Mouse (Mus musculus): ENCODE data around the gene Dnah12.
A peak's percentile ranks its signal among the peaks of the same experiment; 100 is the strongest.
"Not testable (repeated sequence)": the region's sequence is repeated elsewhere in the genome, so short reads cannot be mapped to it uniquely, and the experiment has no call there.

The Dnah12 gene

GRCm38 (mm10) chr14:26692974-26693373, at the start of gene Dnah12:
TSS of gene Dnah12 (plus strand) at chr14:26693274.
- no peak for DNase-seq (ENCODE audit: low spot score in 2 of 2)

DNA sequence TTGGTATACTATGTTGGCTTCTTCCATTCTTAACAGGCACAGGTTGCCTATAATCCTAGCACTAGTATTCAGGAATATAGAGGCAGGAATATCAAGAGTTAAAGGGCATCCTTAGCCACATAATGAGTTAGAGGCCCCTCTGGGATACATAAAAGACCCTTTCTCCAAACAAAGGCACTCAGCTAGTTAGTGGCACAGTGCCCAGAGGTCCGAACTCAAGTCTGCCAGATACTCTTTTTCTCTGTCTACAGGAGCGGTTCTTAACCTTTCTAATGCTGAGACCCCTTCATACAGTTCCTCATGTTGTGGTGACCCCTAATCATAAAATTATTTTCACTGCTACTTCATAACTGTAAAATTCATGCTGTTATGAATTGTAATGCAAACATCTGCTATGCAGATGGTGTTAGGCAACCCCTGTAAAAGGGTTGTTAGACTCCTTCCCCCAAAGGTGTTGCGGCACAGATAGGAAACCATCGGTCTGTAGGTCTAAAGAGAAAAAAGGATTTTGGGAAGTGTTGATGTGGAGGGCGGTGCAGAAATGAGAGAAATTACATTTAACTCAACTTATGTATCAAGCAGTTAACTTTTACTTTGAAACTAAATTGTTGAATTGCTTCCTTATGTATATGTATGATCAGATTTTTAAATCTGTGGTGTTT, 47.0 kb upstream of the Dnah12 start:
- DNase-seq (ENCODE audit: low spot score in 2 of 2): no peak

GRCm38 (mm10) chr14:26647811-26648210, 45.3 kb upstream of the Dnah12 start:
- no peak for DNase-seq (ENCODE audit: low spot score in 2 of 2)

DNA sequence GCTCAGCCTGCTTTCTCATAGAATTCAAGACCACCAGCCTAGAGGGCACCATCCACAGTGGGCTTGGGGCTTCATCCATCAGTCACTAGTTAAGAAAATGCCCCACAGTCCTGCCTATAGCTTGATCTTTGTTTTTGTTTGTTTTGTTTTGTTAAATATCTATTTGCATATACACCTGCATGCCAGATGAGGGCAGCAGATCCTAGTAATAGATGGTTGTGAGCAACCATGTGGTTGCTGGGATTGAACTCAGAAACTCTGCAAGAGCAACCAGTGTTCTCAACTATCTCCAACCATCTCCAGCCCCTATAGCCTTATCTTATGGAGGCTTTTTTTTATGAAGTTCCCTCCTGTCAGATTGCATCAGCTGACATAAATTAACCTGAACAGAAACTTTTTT, 41.2 kb upstream of the Dnah12 start:
- DNase-seq (ENCODE audit: low spot score in 2 of 2): peak in 1 of 2 experiments; percentile 32

GRCm38 (mm10) chr14:26658178-26658577, 34.9 kb upstream of the Dnah12 start:
- no peak for DNase-seq (ENCODE audit: low spot score in 2 of 2)

DNA sequence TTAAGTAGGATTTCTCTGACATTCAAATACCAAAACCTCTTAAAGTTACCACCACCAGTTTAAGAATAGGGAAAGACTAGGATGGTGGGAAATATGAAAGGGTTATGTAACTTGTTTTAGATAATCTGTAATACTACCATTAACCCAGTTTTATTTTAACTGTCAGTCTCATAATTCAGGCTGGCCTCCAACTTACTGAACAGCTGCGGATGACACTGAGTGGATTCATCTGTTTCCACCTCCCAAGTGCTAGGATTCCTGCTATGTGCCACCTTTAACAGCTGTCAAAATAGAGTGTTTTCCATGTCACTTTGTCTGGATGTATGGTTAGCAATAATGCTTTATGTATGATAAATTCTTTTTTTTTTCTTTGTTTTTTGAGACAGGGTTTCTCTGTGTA, 32.8 kb upstream of the Dnah12 start:
- DNase-seq (ENCODE audit: low spot score in 2 of 2): no peak

DNA sequence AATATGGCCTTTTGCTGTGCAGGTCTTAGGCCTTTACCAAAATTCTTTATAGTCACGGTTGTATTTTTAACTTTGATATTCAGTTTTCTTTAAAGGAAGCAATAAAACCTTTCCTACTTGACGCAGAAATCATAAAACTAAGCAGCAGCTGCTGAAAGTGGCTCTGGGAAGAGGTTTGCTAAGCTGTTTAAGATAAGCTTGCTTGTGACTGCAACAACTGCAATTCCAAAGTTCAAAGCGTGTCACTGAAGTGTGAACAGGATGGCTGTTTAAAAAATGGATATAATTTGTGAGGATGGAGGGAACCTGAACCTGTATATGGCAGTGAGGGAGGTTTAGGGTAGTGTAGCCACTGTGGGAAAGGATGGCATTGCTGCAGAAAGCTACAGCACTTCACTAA, 31.1 kb upstream of the Dnah12 start:
- DNase-seq (ENCODE audit: low spot score in 2 of 2): no peak

- no peak for DNase-seq (ENCODE audit: low spot score in 2 of 2)
These were observed 30.6 kb upstream of the Dnah12 start for GRCm38 (mm10) chr14:26662488-26662887.

- no peak for DNase-seq (ENCODE audit: low spot score in 2 of 2)
These were observed 29.2 kb upstream of the Dnah12 start for GRCm38 (mm10) chr14:26663851-26664250.

DNA sequence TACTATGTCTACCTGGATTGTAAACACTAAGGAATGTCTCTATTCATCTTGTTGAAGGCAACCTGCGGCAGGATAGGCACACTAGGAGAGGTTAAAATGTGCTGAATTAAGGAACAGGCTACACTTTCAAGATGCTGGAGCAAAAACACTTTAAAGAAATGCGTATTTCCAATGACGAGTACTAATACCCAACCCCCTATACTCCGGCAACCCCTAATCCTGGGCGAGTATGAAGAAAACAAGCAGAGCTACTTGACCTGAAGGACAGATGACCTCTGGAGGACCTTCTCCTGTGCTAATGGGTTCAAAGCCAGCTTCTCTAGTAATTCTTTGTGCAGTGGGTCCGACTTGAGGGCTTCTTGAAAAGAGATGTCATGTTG, 25.1 kb upstream of the Dnah12 start:
- no peak for DNase-seq (ENCODE audit: low spot score in 2 of 2)

DNA sequence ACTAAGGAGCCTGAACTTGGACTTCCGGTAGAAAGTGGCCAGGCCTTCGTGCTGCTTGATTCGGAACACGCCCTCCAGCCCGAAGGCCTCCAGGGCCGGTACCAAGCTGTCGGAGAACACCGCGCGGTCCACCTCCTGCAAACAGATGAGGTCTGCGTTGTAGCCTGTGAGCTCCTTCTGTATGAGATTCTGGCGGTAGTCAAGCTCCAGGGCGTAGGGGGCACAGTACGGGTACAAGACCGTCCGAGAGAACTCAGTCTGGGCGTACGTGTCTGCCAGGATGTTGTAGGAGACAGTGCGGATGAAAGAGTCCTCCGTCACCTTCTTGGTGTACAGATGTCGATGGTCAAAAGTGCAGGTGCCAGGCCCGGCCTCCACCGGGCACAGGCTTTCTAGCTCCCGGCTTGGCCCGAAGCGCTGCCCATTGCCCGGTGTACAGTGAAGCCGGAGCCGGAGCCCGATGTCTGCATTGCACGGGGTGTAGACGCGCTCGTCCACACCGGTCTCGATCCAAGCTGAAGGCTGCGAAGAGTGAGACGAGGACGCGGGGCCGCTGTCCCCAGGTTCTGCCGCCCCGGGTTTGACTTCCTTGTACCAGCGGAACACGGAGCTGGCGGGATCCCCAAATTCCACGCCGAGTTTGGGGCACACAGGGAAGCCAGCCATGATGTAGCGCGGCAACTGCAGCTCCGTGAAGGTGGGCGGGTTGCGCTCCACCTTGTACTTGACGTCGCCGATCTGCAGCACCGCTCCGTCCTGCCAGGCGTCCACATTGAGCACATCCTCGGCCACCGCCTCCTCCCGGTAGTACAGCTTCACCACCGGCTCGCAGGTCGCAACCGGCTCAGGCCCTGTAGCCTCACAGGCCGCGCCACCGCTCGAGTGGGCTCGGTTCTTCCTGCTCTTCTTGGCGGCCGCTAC, 24.4 kb upstream of the Dnah12 start:
- DNase-seq (ENCODE audit: low spot score in 2 of 2): peak; percentile 44 to 45

- peak; percentile 87 to 88 for DNase-seq (ENCODE audit: low spot score in 2 of 2)
These were observed 23.6 kb upstream of the Dnah12 start, which contains the start of gene Pde12 for GRCm38 (mm10) chr14:26669292-26670073. TSS of gene Pde12 (minus strand) at chr14:26669883.

GRCm38 (mm10) chr14:26670964-26671363, 22.1 kb upstream of the Dnah12 start:
- DNase-seq (ENCODE audit: low spot score in 2 of 2): no peak

DNA sequence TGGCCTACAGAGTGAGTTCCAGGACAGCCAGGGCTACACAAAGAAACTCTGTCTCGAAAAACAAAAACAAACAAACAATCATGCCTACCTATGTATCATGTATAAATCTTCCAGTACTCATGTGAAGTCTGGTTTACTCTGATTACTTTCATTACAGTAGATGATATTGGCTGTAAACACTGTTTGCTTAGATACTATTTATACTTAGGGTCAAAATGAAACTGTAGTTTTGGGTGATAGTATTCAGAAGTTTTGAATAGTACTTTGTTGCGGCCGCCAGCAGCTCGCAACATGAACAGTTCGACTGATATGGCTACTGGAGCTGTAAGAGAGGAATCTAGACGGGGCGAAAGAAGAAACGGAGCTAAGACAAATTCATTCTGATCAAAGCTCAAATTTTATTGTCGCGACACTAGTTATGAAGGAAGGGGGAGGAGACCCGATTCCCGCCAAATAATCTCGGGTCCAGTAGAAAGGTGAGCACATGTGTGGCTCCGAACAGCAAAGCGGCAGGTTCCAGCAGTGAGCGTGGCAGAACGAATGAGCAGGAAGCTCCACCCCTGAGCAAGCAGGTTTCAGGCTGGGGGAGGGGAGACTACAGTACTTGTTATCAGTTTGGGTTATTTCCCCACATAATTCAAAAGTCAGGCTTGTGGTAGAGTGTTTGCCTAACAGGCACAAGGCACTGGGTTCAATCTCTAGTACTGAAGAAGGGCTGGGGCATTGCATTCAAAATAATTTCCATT, 21.0 kb upstream of the Dnah12 start:
- not testable (repeated sequence) for DNase-seq (ENCODE audit: low spot score in 2 of 2)

DNA sequence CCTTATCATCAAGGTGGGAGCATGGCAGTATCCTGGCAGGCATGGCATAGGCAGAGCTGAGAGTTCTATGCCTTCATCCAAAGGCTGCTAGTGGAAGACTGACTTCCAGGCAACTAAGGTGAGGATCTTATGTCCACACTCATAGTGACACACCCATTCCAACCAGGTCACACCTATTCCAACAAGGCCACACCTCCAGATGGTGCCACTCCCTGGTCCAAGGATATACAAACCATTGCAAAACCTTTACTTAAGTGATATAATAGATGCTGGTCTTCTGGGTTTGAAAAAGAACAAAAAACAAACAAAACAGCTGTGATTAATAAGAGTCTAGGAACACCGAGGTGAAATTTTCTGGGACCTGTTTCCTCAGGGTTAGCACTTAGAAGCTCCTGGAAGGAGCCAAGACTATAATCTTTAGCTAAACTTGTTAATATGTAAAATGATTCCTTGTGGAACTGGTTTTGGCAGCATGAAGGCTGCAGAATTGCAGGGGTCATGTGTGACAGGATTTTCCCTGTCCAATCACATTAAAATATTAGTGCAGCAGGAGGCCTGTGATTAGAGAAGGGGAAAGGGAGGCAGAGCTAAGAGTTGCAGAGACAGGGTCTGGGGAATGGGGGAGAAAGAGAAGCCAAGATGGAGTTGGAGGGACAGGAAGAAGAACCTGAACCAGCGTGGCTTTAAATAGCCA, 18.5 kb upstream of the Dnah12 start:
- not testable (repeated sequence) for DNase-seq (ENCODE audit: low spot score in 2 of 2)

- DNase-seq (ENCODE audit: low spot score in 2 of 2): peak in 1 of 2 experiments; percentile 15
These were observed 17.7 kb upstream of the Dnah12 start for GRCm38 (mm10) chr14:26675371-26675770.

DNA sequence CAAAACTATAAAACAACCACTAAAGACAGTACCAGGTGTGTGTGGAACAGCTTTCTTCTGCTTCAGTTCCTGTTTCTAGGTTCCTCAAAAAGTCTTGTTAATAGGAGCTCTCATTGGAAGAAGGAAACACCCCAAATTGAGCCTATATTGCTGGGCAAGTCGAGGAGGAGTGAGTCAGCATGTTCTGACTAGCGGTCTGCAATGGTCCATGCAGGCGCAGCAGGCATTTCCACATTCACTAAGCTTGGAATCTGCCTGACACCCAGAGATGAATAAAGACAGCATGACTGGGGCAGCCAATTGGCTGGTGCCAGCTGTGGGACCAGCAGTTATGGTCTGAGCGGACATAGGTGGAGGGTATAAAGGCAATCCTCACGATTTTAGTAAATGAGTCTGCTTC, 17.3 kb upstream of the Dnah12 start:
- DNase-seq (ENCODE audit: low spot score in 2 of 2): peak in 1 of 2 experiments; percentile 16

- no peak for DNase-seq (ENCODE audit: low spot score in 2 of 2)
These were observed 2.3 kb upstream of the Dnah12 start for GRCm38 (mm10) chr14:26690727-26691126.

- no peak for DNase-seq (ENCODE audit: low spot score in 2 of 2)
These were observed 1.7 kb upstream of the Dnah12 start for GRCm38 (mm10) chr14:26691363-26691762.

DNA sequence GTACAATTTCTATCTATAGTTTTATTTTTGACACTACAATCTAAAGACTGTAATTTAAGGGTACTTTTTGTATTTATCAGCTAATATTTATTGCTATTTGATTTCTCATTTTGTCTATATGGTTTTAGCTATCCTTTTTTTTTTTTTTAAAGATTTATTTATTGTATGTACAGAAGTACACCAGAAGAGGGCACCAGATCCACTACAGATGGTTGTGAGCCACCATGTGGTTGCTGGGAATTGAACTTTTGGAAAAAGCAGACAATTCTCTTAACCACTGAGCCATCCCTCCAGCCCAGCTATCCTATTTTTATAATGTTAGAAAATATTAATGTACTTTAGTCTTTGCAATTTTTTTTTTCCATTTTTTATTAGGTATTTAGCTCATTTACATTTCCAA, 4.8 kb downstream of the Dnah12 start:
- DNase-seq (ENCODE audit: low spot score in 2 of 2): no peak

DNA sequence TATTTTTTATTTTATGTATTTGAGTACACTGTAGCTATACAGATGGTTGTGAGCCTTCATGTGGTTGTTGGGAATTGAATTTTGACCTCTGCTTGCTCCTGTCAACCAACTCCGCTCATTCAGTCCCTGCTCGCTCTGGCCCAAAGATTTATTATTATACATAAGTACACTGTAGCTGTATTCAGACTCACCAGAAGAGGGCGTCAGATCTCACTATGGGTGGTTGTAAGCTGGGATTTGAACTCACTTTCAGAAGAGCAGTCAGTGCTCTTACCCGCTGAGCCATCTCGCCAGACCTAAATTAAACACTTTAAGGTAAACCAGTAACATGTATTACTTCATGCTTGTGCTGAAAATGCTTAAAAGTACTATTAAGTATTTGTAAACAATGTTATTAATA, 12.2 kb downstream of the Dnah12 start:
- DNase-seq (ENCODE audit: low spot score in 2 of 2): not testable (repeated sequence)

Data from natural killer cell, adult 2 months (primary cell).